Mouse (Mus musculus) hindbrain, embryonic 13.5 days (tissue): ENCODE results near the gene L3mbtl4. TPM values are rescaled to one million over a fixed set of nuclear protein-coding genes. Genes with fewer than 3 reads are reported as not detected.

Source experiments
- ATAC-seq: fragments of 200-750 bp; cut with Nextera tagmentation; 2 replicates; pipeline ENCODE4 v1.8.0; 2017; ENCODE audit warnings: moderate TSS enrichment; ENCODE audit not compliant: low FRiP score
- H3K27ac ChIP-seq: fragments of 300-500 bp; sonication (generic); 2 replicates; pipeline ENCODE4 v1.5.1; 2015; ENCODE audit warnings: inconsistent platforms, mild to moderate bottlenecking, moderate library complexity
- H3K27me3 ChIP-seq: fragments of 300-500 bp; sonication (generic); 2 replicates; pipeline ENCODE4 v1.6.1; 2015; ENCODE audit warnings: mild to moderate bottlenecking, inconsistent platforms
- H3K36me3 ChIP-seq: fragments of 300-500 bp; sonication (generic); 2 replicates; pipeline ENCODE4 v1.6.1; 2015; ENCODE audit warnings: mild to moderate bottlenecking, inconsistent platforms
- H3K4me1 ChIP-seq: fragments of 300-500 bp; sonication (generic); replicated peaks from 2 replicates; pipeline ENCODE4 v1.6.1; 2015; ENCODE audit warnings: inconsistent platforms
- H3K4me2 ChIP-seq: fragments of 300-500 bp; sonication (generic); 2 replicates; pipeline ENCODE4 v1.6.1; 2015; ENCODE audit warnings: inconsistent platforms, mild to moderate bottlenecking, moderate library complexity
- H3K4me3 ChIP-seq: fragments of 300-500 bp; sonication (generic); 2 replicates; pipeline ENCODE4 v1.5.1; 2015; ENCODE audit warnings: mild to moderate bottlenecking, inconsistent platforms
- H3K9ac ChIP-seq: fragments of 300-500 bp; sonication (generic); 2 replicates; pipeline ENCODE4 v1.6.1; 2015; ENCODE audit warnings: mild to moderate bottlenecking, inconsistent platforms
- H3K9me3 ChIP-seq: fragments of 300-500 bp; sonication (generic); 2 replicates; pipeline ENCODE4 v1.6.1; 2016; ENCODE audit warnings: inconsistent platforms
- WGBS: fragments of 180-500 bp; shearing (Covaris S2); methylation state at CpG from one replicate; pipeline ENCODE4 v1.1.7; 2015; 5-methylcytosine and 5-hydroxymethylcytosine counted together
- polyA plus RNA-seq: library from polyadenylated mRNA; unstranded; fragments of >200 nt; fragmentation: Nextera tagmentation; extraction: Ambion mirVana; gene quantifications from 2 replicates; pipeline ENCODE4 v1.2.1, GENCODE M21; 2015

Gene L3mbtl4
- polyA plus RNA-seq, 1 experiment from 2014 or later, result 1.8 TPM

- 71% methylated on average over 6 of the region's 6 CpGs for WGBS
- ATAC-seq, result no peak
- no peak overlapping the region for H3K9ac ChIP-seq
- no peak overlapping the region for H3K4me3 ChIP-seq
- H3K36me3 ChIP-seq, result no peaks in the 10 kb centered on the region
- no peaks in the 10 kb centered on the region; the same call in 1 of the 2 replicates for H3K4me1 ChIP-seq
- H3K4me2 ChIP-seq, result no peak overlapping the region
- no peaks in the 10 kb centered on the region for H3K9me3 ChIP-seq
- no peak overlapping the region for H3K27ac ChIP-seq
- H3K27me3 ChIP-seq, result no peaks in the 10 kb centered on the region
These were observed 476.9 kb downstream of the L3mbtl4 start for GRCm38 (mm10) chr17:68750513-68750912.

- Histone ChIP-seq H3K27me3 (no peaks in the 10 kb centered on the region), H3K9me3 (no peaks in the 10 kb centered on the region), H3K4me3 (no peak overlapping the region), H3K4me2 (no peak overlapping the region), H3K36me3 (no peaks in the 10 kb centered on the region), H3K27ac (no peak overlapping the region), H3K4me1 (no peaks in the 10 kb centered on the region; the same call in 1 of the 2 replicates), H3K9ac (no peak overlapping the region)
- WGBS, result 82% methylated on average over 7 of the region's 7 CpGs
- ATAC-seq, result no peak
These were observed 479.5 kb downstream of the L3mbtl4 start for GRCm38 (mm10) chr17:68753112-68753511.

GRCm38 (mm10) chr17:68754789-68755188 is 481.2 kb downstream of the L3mbtl4 start:
- H3K4me2 ChIP-seq, result no peak overlapping the region
- no peak for ATAC-seq
- WGBS, result 89% methylated on average over 11 of the region's 11 CpGs
- H3K4me3 ChIP-seq, result no peak overlapping the region
- H3K36me3 ChIP-seq, result no peaks in the 10 kb centered on the region
- H3K27ac ChIP-seq, result no peak overlapping the region
- H3K4me1 ChIP-seq, result no peaks in the 10 kb centered on the region; the same call in 1 of the 2 replicates
- H3K27me3 ChIP-seq, result no peaks in the 10 kb centered on the region
- H3K9ac ChIP-seq, result no peak overlapping the region
- no peaks in the 10 kb centered on the region for H3K9me3 ChIP-seq

GRCm38 (mm10) chr17:68758428-68758827 is 484.8 kb downstream of the L3mbtl4 start:
- Histone ChIP-seq H3K27me3 (no peaks in the 10 kb centered on the region), H3K9ac (no peak overlapping the region), H3K4me1 (no peaks in the 10 kb centered on the region), H3K27ac (no peak overlapping the region), H3K36me3 (no peaks in the 10 kb centered on the region), H3K9me3 (no peaks in the 10 kb centered on the region), H3K4me2 (no peak overlapping the region), H3K4me3 (no peak overlapping the region)
- ATAC-seq, result no peak
- 60% methylated on average over 5 of the region's 5 CpGs for WGBS

DNA sequence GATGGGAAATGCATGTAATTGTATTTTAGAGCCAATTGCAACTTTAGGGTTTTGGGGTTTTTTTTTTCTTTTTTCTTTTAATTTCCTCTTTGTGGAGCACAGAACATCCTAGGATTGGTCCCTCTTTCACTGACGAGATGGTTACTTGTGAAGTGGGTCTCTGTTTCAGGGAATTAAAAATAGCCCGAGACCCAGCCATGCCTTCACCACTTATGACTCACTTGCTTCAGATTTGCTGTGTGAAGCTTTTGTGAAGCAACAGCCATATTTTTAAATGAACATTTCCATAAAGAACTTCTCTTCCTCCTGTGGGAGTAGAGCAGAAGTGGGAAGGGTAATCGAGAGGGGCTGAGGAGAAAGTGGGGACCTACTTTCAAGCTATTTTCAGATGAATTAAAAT is 485.3 kb downstream of the L3mbtl4 start:
- H3K27me3 ChIP-seq, result no peaks in the 10 kb centered on the region
- no peaks in the 10 kb centered on the region for H3K4me1 ChIP-seq
- 90% methylated on average over 3 of the region's 3 CpGs for WGBS
- no peak for ATAC-seq
- H3K4me3 ChIP-seq, result no peak overlapping the region
- H3K27ac ChIP-seq, result no peak overlapping the region
- H3K9me3 ChIP-seq, result no peaks in the 10 kb centered on the region
- no peak overlapping the region for H3K4me2 ChIP-seq
- no peaks in the 10 kb centered on the region for H3K36me3 ChIP-seq
- no peak overlapping the region for H3K9ac ChIP-seq

- Histone ChIP-seq H3K27ac (no peak overlapping the region), H3K4me3 (no peak overlapping the region), H3K9me3 (no peaks in the 10 kb centered on the region), H3K36me3 (no peaks in the 10 kb centered on the region), H3K4me1 (no peaks in the 10 kb centered on the region), H3K27me3 (no peaks in the 10 kb centered on the region), H3K4me2 (no peak overlapping the region), H3K9ac (no peak overlapping the region)
- WGBS, result 70% methylated on average over 1 of the region's 1 CpGs
- no peak for ATAC-seq
These were observed 486.4 kb downstream of the L3mbtl4 start for GRCm38 (mm10) chr17:68759978-68760377.

DNA sequence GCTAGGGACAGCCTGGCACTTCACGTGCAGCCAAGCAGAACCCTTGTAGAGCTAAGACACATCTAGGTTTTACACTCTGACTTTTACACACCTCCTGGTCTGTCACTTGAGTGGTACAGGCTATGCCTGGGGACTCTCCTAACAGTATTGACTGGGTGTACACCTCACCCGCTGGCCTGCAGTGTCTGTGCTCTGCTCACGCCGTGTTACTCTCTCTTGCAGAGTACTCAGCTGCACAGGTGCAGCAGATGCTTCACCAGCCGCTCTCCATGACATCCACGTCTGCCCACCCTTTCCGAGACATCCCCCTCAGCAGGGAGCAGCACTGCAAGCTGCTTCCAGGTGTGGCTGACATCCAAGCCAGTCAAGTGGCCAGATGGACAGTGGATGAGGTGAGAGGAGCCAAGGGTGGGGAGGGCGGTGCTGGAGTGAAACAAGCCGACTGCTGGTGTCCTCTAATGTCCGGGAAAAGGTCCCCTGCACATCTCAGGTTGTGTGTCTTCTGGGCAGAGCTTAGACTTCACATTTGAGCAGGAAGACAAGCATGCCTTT is 490.8 kb downstream of the L3mbtl4 start:
- ATAC-seq, result no peak
- H3K36me3 ChIP-seq, result no peaks in the 10 kb centered on the region
- WGBS, result 84% methylated on average over 10 of the region's 10 CpGs

DNA sequence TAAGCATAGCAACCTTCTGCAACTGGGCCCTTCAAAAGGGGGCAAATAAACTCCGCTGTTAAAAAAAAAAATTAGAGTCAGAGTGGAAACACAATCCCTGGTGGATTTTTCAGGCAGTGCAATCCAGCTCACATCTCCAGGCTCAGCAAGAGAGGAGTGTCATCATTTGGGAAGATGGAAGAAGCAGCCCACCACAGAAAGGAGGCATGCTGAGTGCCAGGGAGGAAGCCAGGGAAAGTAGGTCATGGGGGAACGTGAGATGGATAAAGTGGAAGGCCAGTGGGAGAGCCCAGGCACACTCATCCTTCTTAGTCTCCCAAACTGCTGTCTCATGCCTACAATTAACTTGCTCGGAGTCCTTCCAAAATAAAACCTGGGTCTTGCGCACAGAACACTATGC is 496.0 kb downstream of the L3mbtl4 start:
- H3K9me3 ChIP-seq, result no peaks in the 10 kb centered on the region
- 88% methylated on average over 4 of the region's 4 CpGs for WGBS
- no peak overlapping the region for H3K9ac ChIP-seq
- no peak for ATAC-seq
- no peaks in the 10 kb centered on the region for H3K27me3 ChIP-seq
- H3K4me1 ChIP-seq, result peaks cover 6% of the 10 kb centered on the region; the same call in 1 of the 2 replicates
- H3K4me3 ChIP-seq, result no peak overlapping the region
- no peak overlapping the region for H3K27ac ChIP-seq
- no peak overlapping the region for H3K4me2 ChIP-seq
- H3K36me3 ChIP-seq, result no peaks in the 10 kb centered on the region

More for the DNA sequence above, 490.8 kb downstream of the L3mbtl4 start:
- Histone ChIP-seq H3K9ac (no peak overlapping the region), H3K4me1 (no peaks in the 10 kb centered on the region), H3K4me3 (no peak overlapping the region), H3K9me3 (no peaks in the 10 kb centered on the region), H3K27me3 (no peaks in the 10 kb centered on the region), H3K27ac (no peak overlapping the region), H3K4me2 (no peak overlapping the region)

DNA sequence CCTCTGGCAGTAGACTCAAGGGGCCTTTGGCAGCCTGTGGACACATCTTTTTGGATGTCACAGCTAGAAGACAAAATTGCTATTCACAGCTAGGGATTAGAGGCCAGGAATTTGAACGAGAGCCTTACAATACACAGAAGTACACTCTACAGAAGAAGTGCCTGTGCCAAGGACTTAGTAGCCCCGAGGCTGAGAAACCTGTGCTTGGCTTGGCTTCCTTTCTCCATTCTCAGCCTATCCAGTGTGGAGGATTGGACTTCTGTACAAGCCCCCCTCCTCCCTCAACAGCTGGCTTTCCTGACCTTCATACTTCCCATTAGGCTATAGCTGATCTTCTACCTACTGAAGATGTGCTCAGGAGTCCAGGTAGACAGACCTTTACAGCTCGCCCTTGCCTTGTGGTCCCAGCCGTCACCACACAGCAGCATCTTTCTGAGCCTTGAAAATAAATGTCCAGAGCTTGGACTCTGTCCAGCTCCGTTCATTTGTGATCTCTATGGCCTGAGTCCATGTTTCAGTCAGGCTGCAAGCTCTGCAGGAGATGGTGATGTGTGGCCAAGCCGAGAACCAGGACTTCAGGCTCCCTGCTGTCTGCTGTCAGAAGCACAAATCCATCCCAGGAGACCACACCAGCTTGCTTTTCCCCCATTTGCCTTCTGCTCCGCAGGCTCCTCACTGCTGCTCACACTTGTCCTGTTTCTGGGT is 497.6 kb downstream of the L3mbtl4 start:
- H3K4me1 ChIP-seq, result peaks cover 6% of the 10 kb centered on the region; the same call in 1 of the 2 replicates
- no peaks in the 10 kb centered on the region for H3K9me3 ChIP-seq
- no peak overlapping the region for H3K9ac ChIP-seq
- no peaks in the 10 kb centered on the region for H3K27me3 ChIP-seq
- no peak overlapping the region for H3K27ac ChIP-seq
- 69% methylated on average over 7 of the region's 7 CpGs for WGBS
- no peak overlapping the region for H3K4me3 ChIP-seq
- no peak overlapping the region for H3K4me2 ChIP-seq
- ATAC-seq, result no peak
- H3K36me3 ChIP-seq, result no peaks in the 10 kb centered on the region

DNA sequence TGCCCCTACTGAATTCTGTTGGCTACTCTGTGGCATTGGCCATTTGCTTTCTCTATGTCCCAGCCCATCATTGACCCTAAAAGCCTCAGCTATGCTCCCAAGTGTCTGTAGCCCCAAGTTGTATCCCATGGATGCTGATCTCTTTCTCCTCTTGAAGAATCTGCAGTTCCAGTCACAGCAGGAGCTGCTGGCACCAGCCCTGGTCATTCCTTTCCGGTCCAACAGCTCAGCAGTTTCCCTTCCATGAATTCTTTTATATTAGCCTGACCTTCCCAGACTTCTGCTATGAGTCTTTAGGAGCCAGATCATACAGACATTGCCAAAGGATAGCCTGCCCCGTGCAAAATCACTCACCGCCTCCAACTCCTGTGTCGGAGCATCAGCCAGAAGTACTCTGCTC is 520.1 kb downstream of the L3mbtl4 start:
- WGBS, result 89% methylated on average over 4 of the region's 4 CpGs
- Histone ChIP-seq H3K4me1 (no peaks in the 10 kb centered on the region), H3K36me3 (no peaks in the 10 kb centered on the region), H3K27me3 (no peaks in the 10 kb centered on the region), H3K4me2 (no peak overlapping the region), H3K9ac (no peak overlapping the region), H3K9me3 (no peaks in the 10 kb centered on the region), H3K4me3 (no peak overlapping the region), H3K27ac (no peak overlapping the region)
- ATAC-seq, result no peak

- no peaks in the 10 kb centered on the region for H3K27me3 ChIP-seq
- H3K36me3 ChIP-seq, result no peaks in the 10 kb centered on the region
- no peak within 1 kb of the TSS for H3K9ac ChIP-seq
- no peaks in the 10 kb centered on the region for H3K9me3 ChIP-seq
- no peak for ATAC-seq
- no peaks in the 10 kb centered on the region for H3K4me1 ChIP-seq
- WGBS, result 87% methylated on average over 6 of the region's 6 CpGs
- H3K27ac ChIP-seq, result no peak within 1 kb of the TSS
- H3K4me3 ChIP-seq, result no peak within 1 kb of the TSS
- no peak within 1 kb of the TSS for H3K4me2 ChIP-seq
These were observed 552.7 kb downstream of the L3mbtl4 start, which contains the start of gene Tmem200c for GRCm38 (mm10) chr17:68826323-68826722. Gene Tmem200c (plus strand): TSS chr17:68826623.
